Comparison of ENCODE assay signal across 8 mouse cellular contexts in genomic region chr2:20666051-20666478, GRCm38 (mm10).
A peak's percentile ranks its signal among the peaks of the same experiment; 100 is the strongest.
DNase-seq lines count a peak whose midpoint lies in the region; ATAC-seq lines count a peak whose summit lies in the region.

No protein-coding gene starts in this region.

- no peaks in the 10 kb centered on the region for H3K27me3 ChIP-seq in hindbrain, embryonic 14.5 days (ENCODE audit: control insufficient read depth, insufficient read depth, low read length)
- H3K27me3 ChIP-seq in limb, embryonic 12.5 days: no peaks in the 10 kb centered on the region
- H3K27me3 ChIP-seq in neural tube, embryonic 11.5 days (ENCODE audit: control insufficient read depth, insufficient read depth, low read length): no peaks in the 10 kb centered on the region

- ATAC-seq in hindbrain, embryonic 14.5 days (ENCODE audit: low FRiP score): peak; percentile 63
- peak; percentile 77 for ATAC-seq in limb, embryonic 12.5 days (ENCODE audit: insufficient number of reproducible peaks, insufficient read depth, low FRiP score, low TSS enrichment, low read depth)
- peak; percentile 71; the same call in 1 of the 2 replicates for ATAC-seq in neural tube, embryonic 11.5 days (ENCODE audit: insufficient read depth, low FRiP score, low TSS enrichment)
- ATAC-seq in megakaryocyte, adult 5-6 weeks (ENCODE audit: poor library complexity, severe bottlenecking): no peak

- no peak overlapping the region for H3K9ac ChIP-seq in hindbrain, embryonic 14.5 days
- H3K9ac ChIP-seq in limb, embryonic 12.5 days (replicated peaks): no peak overlapping the region
- no peak overlapping the region for H3K9ac ChIP-seq in neural tube, embryonic 11.5 days (ENCODE audit: low read length)

- no peaks in the 10 kb centered on the region for H3K4me1 ChIP-seq in hindbrain, embryonic 14.5 days (replicated peaks; ENCODE audit: control insufficient read depth, insufficient read depth, low read length)
- 0 out of 2 replicates have a peak, but pooled peaks cover 4% of the 10 kb centered on the region for H3K4me1 ChIP-seq in limb, embryonic 12.5 days (replicated peaks)
- H3K4me1 ChIP-seq in neural tube, embryonic 11.5 days (ENCODE audit: control insufficient read depth, insufficient read depth, low read length): no peaks in the 10 kb centered on the region

- peak; percentile 19 to 55 for DNase-seq in heart, adult 18-20 months
- no peak for DNase-seq in heart, postnatal 25 days (ENCODE audit: low spot score)
- DNase-seq in adrenal gland, adult 18-20 months (ENCODE audit: low spot score in 2 of 2): peak; percentile 32 to 58
- DNase-seq in fibroblast of lung, adult 2 months (ENCODE audit: low read depth): peak; percentile 46
- DNase-seq in hindbrain, embryonic 14.5 days (ENCODE audit: low spot score): peak; percentile 67
- DNase-seq in neural tube, embryonic 11.5 days (ENCODE audit: low spot score): peak; percentile 63

- no peak overlapping the region for H3K27ac ChIP-seq in hindbrain, embryonic 14.5 days
- H3K27ac ChIP-seq in limb, embryonic 12.5 days: no peak overlapping the region
- no peak overlapping the region for H3K27ac ChIP-seq in neural tube, embryonic 11.5 days (ENCODE audit: low read depth, low read length)

- no peak overlapping the region for H3K4me3 ChIP-seq in hindbrain, embryonic 14.5 days (replicated peaks; ENCODE audit: low read length)
- no peak overlapping the region for H3K4me3 ChIP-seq in limb, embryonic 12.5 days (replicated peaks)
- no peak overlapping the region for H3K4me3 ChIP-seq in neural tube, embryonic 11.5 days (ENCODE audit: low read depth, low read length)

- intact Hi-C loops in heart, postnatal 25 days (cut with DNase I): loop anchor here (5.0 kb wide), 1 partner anchor 144 kb away; no protein-coding TSS in a partner anchor

- no peak overlapping the region for H3K4me2 ChIP-seq in hindbrain, embryonic 14.5 days (replicated peaks)
- no peak overlapping the region for H3K4me2 ChIP-seq in limb, embryonic 12.5 days
- no peak overlapping the region for H3K4me2 ChIP-seq in neural tube, embryonic 11.5 days (ENCODE audit: low read depth)

- no peaks in the 10 kb centered on the region for H3K36me3 ChIP-seq in hindbrain, embryonic 14.5 days (replicated peaks; ENCODE audit: control insufficient read depth, insufficient read depth)
- no peaks in the 10 kb centered on the region for H3K36me3 ChIP-seq in limb, embryonic 12.5 days
- no peaks in the 10 kb centered on the region for H3K36me3 ChIP-seq in neural tube, embryonic 11.5 days (ENCODE audit: control insufficient read depth, insufficient read depth, low read length)

- WGBS in hindbrain, embryonic 14.5 days: 44% methylated on average over 2 of the region's 2 CpGs
- 45% methylated on average over 2 of the region's 2 CpGs for WGBS in limb, embryonic 12.5 days
- WGBS in neural tube, embryonic 11.5 days: 47% methylated on average over 2 of the region's 2 CpGs

- no peaks in the 10 kb centered on the region for H3K9me3 ChIP-seq in hindbrain, embryonic 14.5 days (ENCODE audit: control insufficient read depth, low read length)
- H3K9me3 ChIP-seq in limb, embryonic 12.5 days: no peaks in the 10 kb centered on the region
- H3K9me3 ChIP-seq in neural tube, embryonic 11.5 days (ENCODE audit: control insufficient read depth, low read length): no peaks in the 10 kb centered on the region
